Mouse (Mus musculus) liver, adult 2 months (tissue): ENCODE results near the gene Ptch1.

Source experiments
- CTCF ChIP-seq: fragments of 200-500 bp; IDR thresholded peaks from 2 replicates; pipeline ENCODE4 v1.5.1; 2011; ENCODE audit warnings: low read depth, low read length, control low read depth
- POLR2A ChIP-seq: fragments of 200-500 bp; IDR thresholded peaks from 2 replicates; pipeline ENCODE4 v1.6.1; 2011; ENCODE audit warnings: low read length, control low read depth; ENCODE audit not compliant: insufficient read depth; ENCODE audit errors: extremely low read depth

DNA sequence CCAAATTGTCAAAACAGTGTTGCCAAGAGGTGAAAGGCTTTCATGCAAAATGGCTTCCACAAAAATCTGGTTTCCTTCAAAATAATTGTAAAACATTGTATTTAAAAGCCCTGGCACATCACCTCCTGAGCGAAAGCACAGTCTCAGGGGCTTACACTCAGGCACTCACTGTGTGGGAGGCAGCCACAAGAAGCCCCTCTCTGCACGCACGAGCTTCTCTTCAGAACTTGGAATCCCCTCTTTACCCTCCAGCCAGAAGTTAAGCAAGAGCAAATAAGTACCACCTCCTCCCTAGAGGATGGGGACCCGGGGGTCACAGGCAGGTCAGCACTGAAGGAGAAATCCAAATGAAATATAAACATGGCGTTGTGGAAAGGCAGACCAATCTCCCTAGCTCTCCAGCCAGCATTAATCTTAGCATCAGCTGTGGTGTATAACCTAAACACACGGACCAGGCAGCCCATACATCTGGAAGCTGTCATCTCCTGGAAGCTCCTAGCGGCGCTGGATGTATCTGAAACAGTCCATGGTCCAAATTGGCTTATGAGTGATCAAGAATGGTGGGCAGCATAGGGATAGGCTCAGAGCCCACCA is 15.0 kb downstream of the Ptch1 start:
- TF ChIP-seq POLR2A (no peak), CTCF (no peak)
